Mouse (Mus musculus): ENCODE measurements around the gene Ccdc141. TPM values are rescaled to one million over a fixed set of nuclear protein-coding genes. Genes with fewer than 3 reads are reported as not detected.

Ccdc141 gene
- total RNA-seq (2023; ENCODE audit: inconsistent age), result 5.5 to 7.2 TPM (median 6.4 TPM) in 4 replicates

DNA sequence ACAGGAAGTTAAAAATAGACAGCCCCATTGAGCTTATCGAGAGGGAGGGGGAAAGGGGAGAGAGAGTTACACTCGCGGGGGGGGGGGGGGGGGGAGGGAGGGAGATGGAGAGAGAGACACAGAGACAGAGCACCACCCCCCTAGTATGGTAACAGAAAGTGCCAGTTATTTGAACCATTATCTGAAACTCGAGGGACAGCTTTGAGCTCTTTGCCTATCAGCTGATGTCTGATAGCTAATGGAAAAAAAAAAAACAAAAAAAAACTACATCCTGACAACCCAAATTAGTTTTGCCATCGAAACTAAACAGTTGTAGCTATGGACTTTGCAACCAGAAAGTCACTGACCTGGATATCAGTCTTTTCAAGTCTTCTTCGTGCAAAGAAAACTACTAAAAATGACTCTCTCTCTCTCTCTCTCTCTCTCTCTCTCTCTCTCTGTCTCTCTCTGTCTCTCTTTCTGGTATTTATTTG is at the start of gene Ccdc141:
Gene Ccdc141, minus strand, starts transcription at position 4 of the 473 bp plus-strand sequence.

DNA sequence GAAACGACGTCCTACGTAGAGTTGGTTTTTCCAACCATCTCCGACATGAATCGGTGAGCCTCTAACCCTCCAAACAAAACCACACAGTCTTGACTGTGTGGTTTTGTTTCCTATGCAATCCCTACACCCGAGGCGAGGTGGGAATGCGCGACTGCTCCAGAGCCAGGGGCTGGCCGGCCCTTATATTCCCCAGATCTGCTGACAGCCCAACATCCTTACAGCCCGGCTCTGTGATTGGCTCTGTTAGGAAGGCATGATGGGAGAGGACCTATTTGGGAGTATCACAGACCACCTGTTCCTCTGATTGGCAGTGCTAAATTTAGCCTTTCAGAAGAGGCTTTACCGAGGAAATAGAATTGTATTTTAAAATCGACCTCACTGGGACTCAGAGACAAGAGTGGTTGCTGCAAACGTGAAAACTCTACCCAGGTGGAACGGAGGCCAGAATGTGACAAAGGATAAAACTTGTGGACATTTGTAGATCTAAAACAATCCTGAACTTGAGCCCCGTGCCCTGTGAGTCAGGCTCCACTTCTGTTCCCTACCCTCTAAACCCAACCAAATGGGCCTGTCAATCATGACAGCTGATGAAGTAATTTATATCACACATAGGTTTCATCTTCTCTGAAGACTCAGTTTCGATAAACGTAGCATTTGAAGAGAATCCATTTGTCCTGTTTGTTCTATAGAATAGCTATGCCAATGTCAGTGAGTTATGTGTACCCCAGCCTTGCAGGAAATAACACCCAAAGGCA is 187.9 kb downstream of the Ccdc141 start, which contains the start of gene Ttn:
Gene Ttn, minus strand, starts transcription at position 157 of the 755 bp plus-strand sequence.

Other genes starting within 250 kb of the Ccdc141 start
- gene Ttn, start 188.1 kb downstream of the Ccdc141 start, total RNA-seq (2023; ENCODE audit: inconsistent age), result under 0.01 TPM in 2 of 4 replicates, not detected in the others
- 0.60 to 2.4 TPM (median 0.79 TPM) in 4 replicates for gene Sestd1, start 110.0 kb upstream of the Ccdc141 start, total RNA-seq (2023; ENCODE audit: inconsistent age)

Data from B cell, adult (primary cell).